Mouse (Mus musculus) bone marrow macrophage, adult 2 months (primary cell): ENCODE measurements around the gene Lgals9. TPM values are rescaled to one million over a fixed set of nuclear protein-coding genes. Genes with fewer than 3 reads are reported as not detected.
"Not testable (repeated sequence)": the region's sequence is repeated elsewhere in the genome, so short reads cannot be mapped to it uniquely, and the experiment has no call there.

ENCODE experiments used
- H3K27ac ChIP-seq: 2 replicates; pipeline ENCODE4 v1.5.1; 2012; ENCODE audit warnings: low read depth, low read length; ENCODE audit not compliant: insufficient read depth
- H3K4me1 ChIP-seq: 2 replicates; pipeline ENCODE4 v1.6.1; 2012; ENCODE audit warnings: low read length; ENCODE audit not compliant: control insufficient read depth, insufficient read depth
- H3K4me3 ChIP-seq: 2 replicates; pipeline ENCODE4 v1.5.1; 2012; ENCODE audit warnings: mild to moderate bottlenecking, low read length, moderate library complexity; ENCODE audit not compliant: insufficient read depth
- CTCF ChIP-seq: IDR thresholded peaks from 2 replicates; pipeline ENCODE4 v1.5.1; 2012; ENCODE audit warnings: low read depth, mild to moderate bottlenecking, low read length, moderate library complexity
- POLR2A ChIP-seq: IDR thresholded peaks from 2 replicates; pipeline ENCODE4 v1.6.1; 2012; ENCODE audit warnings: mild to moderate bottlenecking, low read depth, low read length, borderline replicate concordance
- polyA plus RNA-seq: library from polyadenylated mRNA; stranded (reverse); fragments of >200 nt; gene quantifications from 2 replicates; pipeline ENCODE4 v1.2.4, GENCODE M21; 2012; ENCODE audit not compliant: missing spikeins, insufficient read depth, insufficient read length

Lgals9 gene
- polyA plus RNA-seq, 1 experiment, result 145 TPM

DNA sequence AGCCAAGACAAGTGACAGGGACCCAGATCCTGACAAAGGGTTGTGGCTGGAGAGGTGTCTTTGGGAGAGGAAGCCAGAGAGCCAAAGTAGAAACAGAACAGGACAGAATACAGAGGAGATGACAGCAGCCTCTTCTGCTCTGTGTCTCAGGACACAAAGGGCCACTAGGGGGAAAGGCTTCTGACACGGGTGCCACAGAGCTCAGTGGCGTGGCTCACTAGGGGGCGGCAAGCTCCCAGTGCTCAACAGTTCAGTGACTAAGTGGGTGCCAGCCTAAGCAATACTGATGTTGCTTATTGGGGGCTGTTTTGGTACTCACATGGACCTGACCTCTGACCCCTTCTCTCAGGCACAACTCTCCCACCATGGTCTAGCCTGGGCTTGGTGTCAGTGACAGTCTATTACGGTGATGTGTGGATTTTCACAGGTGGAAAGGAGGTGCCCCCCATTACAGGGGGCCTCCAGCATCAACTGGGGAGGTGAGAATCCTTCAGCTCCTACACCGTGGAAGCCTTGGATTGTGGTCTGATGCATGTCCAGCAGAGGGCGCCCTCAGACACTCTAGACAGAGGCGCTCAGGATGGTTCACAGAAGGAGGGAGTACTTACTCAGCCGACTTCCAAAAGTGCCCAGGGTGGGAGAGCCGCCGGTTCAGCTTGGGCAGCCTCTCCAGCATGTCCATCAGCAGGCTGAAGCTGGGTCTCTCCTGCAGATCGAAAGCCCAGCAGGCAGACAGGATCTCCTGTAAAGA, 34.4 kb upstream of the Lgals9 start:
- peaks cover 23% of the 10 kb centered on the region for H3K4me1 ChIP-seq

DNA sequence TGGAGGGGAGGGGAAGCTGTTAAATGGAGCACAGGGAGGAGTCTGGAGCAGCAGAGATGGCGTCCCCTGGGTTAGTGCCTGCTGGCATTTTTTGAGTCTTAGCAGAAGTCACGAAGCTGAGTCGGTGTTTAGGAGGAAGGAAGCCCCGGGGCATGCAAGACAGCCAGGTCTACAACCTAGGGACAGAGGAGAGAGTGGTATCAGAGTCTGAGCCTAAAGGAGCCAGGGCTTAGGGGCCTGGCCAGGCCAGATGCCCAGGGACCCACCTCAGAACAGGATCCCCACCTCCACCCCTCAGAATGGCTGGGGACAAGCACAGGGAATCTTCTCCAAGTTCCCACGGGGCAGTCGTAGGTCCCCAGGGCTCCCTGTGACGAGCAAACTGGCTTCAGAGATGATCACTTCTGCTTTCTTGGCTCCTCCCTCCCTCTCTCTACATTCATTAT, 32.4 kb upstream of the Lgals9 start:
- TF ChIP-seq POLR2A (no peak), CTCF (no peak)
- Histone ChIP-seq H3K4me1 (peaks cover 9% of the 10 kb centered on the region), H3K27ac (peak overlapping the region; percentile 30), H3K4me3 (peak overlapping the region; percentile 31)

More for the DNA sequence above, 34.4 kb upstream of the Lgals9 start:
- H3K4me3 ChIP-seq, result no peak overlapping the region
- no peak for TF ChIP-seq POLR2A
- peak; percentile 61 for TF ChIP-seq CTCF
- no peak overlapping the region for H3K27ac ChIP-seq

DNA sequence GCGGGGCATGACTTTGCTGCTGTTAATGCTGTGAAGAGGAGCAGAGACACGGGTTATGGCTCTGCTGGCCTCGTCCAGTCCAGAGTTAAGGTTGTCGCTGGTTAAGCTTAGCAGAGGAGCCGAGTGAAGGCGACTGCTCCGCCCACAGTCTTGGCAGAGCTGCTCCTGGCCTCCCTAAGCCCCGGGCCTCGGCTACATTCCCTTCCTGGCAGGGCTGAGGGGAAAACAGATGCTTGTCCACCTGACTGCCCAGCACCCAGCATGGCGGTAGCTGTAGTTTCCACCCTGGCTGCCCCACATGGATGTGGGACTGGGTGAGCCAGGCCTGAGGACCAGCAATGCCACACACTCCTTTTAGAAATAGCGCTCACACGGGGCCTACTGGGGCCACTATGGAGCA, 31.5 kb upstream of the Lgals9 start:
- peaks cover 9% of the 10 kb centered on the region for H3K4me1 ChIP-seq

DNA sequence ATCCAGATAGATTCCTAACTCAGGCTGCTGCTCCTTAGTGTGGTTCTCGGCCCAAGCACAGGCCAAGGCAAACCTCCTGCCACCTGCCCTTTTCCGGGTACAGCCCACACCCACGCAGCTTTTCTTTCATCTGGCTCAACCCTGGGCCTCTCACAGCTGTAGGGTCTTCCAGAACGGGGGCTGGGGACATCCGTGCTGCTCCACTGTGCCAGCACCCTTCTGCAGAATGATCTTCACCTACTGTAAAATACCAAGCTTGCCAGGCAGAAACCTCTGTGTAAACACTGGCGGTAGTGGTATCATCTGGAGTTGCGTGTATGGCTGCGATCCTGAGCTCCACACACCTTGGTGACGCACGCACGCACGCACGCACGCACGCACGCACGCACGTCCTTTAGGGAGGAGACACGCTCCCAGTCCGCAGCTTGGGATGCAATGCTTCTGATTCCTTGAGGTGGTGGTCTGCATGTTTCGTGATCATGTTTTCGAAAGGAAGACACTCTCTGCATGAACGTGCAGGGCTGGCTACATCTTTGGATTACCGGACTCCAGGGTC, 31.0 kb upstream of the Lgals9 start:
- TF ChIP-seq POLR2A, result no peak
- TF ChIP-seq CTCF, result no peak
- Histone ChIP-seq H3K4me3 (no peak overlapping the region), H3K4me1 (peaks cover 9% of the 10 kb centered on the region), H3K27ac (no peak overlapping the region)

More for the DNA sequence above, 31.5 kb upstream of the Lgals9 start:
- Histone ChIP-seq H3K27ac (no peak overlapping the region), H3K4me3 (no peak overlapping the region)
- TF ChIP-seq CTCF (no peak), POLR2A (no peak)

DNA sequence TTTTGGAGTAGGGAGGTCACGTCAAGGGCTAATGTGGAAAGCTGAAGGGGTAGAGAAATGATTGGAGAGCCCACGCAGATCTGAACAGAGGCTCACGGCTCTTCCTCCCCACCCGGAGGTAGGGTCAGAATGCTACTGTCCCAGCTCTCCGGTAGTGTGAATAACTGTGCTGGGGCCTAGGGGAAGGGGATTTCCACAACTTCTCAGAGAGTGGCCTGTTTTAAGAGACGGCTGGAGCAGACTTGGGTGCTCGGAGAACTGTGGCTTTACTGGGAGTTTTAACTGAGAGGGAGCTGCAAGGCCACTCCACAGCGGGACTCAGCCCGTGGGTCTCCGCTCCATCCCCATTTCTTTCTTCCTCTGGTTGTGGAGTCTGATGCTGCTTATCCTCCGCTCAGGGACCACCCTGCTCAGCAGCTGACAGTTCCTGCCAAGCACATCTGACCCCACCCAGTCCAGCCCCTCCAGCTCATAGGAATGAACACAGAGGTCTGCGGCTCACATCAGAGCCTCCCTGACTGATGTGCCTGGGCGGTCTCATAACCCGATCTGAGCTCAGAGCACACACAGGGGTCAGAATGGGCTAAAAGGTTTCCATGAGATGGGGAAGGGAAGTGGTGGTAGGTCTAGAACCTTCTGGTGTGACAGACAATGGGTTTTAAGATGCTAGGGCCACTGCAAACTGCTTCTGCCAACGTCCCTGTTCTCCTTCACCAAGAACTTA, 30.0 kb upstream of the Lgals9 start:
- Histone ChIP-seq H3K27ac (no peak overlapping the region), H3K4me1 (peaks cover 9% of the 10 kb centered on the region), H3K4me3 (no peak overlapping the region)
- TF ChIP-seq CTCF (no peak), POLR2A (no peak)

DNA sequence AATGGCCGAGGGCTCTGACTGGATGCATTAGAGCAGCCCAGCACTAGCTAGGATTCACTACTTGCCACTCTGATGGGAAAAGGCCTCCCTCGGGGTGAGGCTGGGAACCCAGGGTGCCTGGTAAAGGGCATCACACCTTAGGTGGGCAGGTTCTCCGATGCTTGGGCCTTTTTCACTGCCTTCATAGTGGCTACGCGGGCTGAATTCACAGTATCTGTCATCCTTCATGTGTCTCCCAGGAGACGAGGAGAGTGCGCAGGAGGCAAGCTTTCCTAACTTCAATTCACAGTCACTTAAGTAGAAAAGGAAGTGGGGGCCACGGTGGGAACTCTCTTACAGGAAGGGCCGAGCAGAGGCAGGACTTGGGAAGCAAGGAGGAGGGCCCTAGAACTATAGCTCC, 29.1 kb upstream of the Lgals9 start:
- H3K27ac ChIP-seq, result no peak overlapping the region

DNA sequence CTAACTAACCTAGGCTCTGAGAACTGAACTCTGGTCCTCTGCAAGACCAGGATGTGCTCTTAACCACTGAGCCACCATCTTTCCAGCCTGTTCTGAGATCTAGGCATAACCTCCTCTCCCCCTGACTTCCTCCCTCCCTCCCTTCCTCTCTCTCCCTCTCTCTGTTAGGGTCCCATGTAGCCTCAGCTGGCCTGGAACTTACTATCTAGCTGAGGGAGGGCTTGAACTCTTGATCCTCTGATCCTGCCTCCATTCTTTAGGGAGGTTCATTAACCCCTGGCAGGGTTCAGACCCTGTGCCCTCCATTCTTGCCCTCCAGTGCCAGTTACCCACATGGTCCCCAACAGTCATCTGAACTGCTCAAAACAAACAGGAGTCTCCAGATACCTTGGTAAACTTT, 28.3 kb upstream of the Lgals9 start:
- peaks cover 9% of the 10 kb centered on the region for H3K4me1 ChIP-seq
- H3K27ac ChIP-seq, result no peak overlapping the region
- no peak for TF ChIP-seq POLR2A
- no peak for TF ChIP-seq CTCF
- H3K4me3 ChIP-seq, result no peak overlapping the region

More for the DNA sequence above, 29.1 kb upstream of the Lgals9 start:
- Histone ChIP-seq H3K4me3 (no peak overlapping the region), H3K4me1 (peaks cover 9% of the 10 kb centered on the region)
- no peak for TF ChIP-seq POLR2A
- no peak for TF ChIP-seq CTCF

DNA sequence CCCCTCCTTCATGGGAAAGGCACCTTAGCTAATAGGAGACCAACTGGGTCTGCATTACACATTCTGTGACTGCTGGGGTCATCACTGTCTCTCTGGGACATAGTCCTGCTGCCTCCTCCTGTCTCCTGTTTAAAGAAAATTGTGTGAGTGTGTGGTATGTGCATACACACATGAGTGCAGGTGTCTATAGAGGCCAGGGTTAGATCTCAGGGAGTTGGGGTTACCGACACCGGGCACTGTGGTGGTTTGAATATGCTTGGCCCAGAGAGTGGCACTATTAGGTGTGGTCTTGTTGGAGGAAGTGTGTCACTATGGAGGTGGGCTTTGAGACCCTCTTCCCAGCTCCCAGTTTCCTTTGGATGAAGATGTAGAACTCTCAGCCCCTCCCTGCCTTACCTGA, 27.8 kb upstream of the Lgals9 start:
- peaks cover 8% of the 10 kb centered on the region for H3K4me1 ChIP-seq
- no peak for TF ChIP-seq POLR2A
- no peak for TF ChIP-seq CTCF

DNA sequence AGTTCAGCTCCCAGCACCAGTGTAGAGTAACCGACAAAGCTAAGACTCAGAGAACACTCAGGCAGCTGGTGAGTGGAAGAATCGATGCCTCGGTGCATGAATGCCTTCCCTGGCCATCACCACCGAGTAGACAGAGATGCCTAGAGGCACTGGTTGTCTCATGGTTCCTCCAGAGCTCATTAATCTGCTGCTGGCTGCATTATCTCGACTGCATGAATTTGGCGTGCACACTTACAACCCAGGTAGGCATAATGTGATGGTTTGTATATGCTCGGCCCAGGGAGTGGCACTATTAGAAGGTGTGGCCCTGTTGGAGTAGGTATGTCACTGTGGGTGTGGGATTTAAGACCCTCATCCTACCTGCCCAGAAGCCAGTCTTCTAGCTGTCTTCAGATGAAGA, 24.1 kb upstream of the Lgals9 start:
- Histone ChIP-seq H3K4me1 (no peaks in the 10 kb centered on the region), H3K27ac (no peak overlapping the region), H3K4me3 (no peak overlapping the region)
- TF ChIP-seq CTCF (no peak), POLR2A (no peak)

More for the DNA sequence above, 27.8 kb upstream of the Lgals9 start:
- Histone ChIP-seq H3K4me3 (no peak overlapping the region), H3K27ac (no peak overlapping the region)

DNA sequence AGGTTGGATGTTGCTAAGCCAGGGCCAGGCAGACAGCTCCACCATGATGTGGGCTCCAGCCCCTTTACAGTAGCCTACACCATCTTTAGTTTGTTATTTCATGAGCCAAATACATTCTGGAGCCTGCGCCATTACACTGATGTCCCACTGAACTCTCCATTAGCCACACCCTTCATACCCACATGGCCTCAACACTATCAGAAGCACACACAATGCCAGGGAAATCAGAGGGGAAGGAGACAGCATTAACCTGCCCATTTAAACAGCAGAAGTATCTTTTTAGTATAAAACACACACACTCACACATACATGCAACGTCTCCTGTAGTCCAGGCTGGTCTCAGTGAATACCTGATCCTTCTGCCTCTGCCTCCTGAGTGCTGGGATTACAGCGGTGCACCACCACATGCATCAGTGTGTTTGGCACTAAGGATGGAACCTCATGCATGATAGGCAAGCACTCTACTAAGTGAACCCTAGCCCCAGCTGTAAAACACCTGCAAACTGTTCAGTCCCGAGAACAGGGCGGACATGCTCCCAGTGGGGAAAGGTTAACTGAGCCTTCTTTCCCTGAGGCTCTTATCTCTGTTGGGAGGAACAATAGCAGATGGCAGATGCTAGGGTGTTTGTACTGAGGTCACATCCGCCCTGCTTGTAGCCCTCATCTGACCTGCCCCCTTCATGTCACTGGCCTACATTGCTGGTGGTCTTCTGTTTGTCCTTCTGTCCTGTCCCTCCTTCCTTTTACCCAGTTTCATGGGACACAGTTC, 23.4 kb upstream of the Lgals9 start:
- H3K4me3 ChIP-seq, result no peak overlapping the region
- H3K4me1 ChIP-seq, result no peaks in the 10 kb centered on the region
- TF ChIP-seq CTCF (no peak), POLR2A (no peak)
- H3K27ac ChIP-seq, result no peak overlapping the region

DNA sequence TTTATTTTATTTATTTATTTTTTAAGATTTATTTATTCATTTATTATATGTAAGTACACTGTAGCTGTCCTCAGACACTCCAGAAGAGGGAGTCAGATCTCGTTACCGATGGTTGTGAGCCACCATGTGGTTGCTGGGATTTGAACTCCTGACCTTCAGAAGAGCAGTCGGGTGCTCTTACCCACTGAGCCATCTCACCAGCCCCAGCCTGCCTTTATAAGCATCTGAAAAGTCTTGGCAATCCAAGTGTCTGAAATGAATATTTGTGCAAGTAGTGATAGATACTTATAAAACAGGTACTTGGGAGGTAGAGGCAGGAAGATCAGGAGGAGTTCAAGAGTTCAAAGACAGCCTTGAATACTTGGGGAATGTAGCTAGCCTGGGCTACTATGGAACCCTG, 22.6 kb upstream of the Lgals9 start:
- H3K4me3 ChIP-seq, H3K27ac ChIP-seq: not testable (repeated sequence)

More for the DNA sequence above, 22.6 kb upstream of the Lgals9 start:
- H3K4me1 ChIP-seq, result not testable (repeated sequence)
